Mouse (Mus musculus) liver, adult 2 months (tissue): Measurements from ENCODE around the gene Uqcc3.

Experiments used
- CTCF ChIP-seq: fragments of 200-500 bp; IDR thresholded peaks from 2 replicates; pipeline ENCODE4 v1.5.1; 2011; ENCODE audit warnings: low read depth, low read length, control low read depth
- POLR2A ChIP-seq: fragments of 200-500 bp; IDR thresholded peaks from 2 replicates; pipeline ENCODE4 v1.6.1; 2011; ENCODE audit warnings: low read length, control low read depth; ENCODE audit not compliant: insufficient read depth; ENCODE audit errors: extremely low read depth

GRCm38 (mm10) chr19:8831262-8831661, 49.5 kb downstream of the Uqcc3 start:
- TF ChIP-seq POLR2A (no peak), CTCF (no peak)
